Mouse (Mus musculus): ENCODE results near the gene Recql5. TPM values are rescaled to one million over a fixed set of nuclear protein-coding genes. Genes with fewer than 3 reads are reported as not detected.

Recql5 gene
- total and polyA plus RNA-seq, 3 experiments, result 6.8 to 10.2 (median 7.4) TPM

DNA sequence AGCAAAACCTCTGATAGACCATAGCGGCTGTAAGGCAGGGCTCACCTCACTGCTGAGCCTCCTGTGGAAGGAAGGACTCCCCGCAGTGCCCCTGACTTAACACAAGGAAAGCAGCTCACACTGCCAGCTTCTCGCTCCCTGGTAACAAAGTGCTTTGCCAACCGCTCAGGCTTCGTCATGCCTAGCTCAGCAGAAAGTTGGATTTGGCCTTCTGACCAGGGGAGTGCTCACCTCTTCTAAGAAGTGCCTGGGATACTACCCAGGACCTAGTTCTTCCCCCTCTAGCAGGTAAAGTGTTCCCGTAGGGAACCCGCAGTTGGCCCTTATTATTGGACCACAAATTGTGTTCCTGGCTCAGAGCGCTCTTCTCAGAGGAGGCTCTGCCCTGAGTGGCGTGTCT, 25.7 kb upstream of the Recql5 start:
- 97% methylated on average over 9 of the region's 9 CpGs for WGBS
- intact Hi-C loops (cut with DNase I), result no loop called here
- no peak for TF ChIP-seq EP300 (IDR thresholded peaks at IDR 0.05; ENCODE audit: insufficient read depth, low read depth, low read length)
- H3K4me3 ChIP-seq, result no peak overlapping the region
- H3K36me3 ChIP-seq (ENCODE audit: control insufficient read depth, insufficient read depth, low read length), result no peaks in the 10 kb centered on the region
- DNase-seq, result no peak
- H3K4me1 ChIP-seq (ENCODE audit: control insufficient read depth, insufficient read depth, low read length), result no peaks in the 10 kb centered on the region; the same call in 1 of the 2 replicates
- H3K27ac ChIP-seq, result no peak overlapping the region
- no peak overlapping the region for H3K9ac ChIP-seq (ENCODE audit: low read depth, low read length)
- H3K79me2 ChIP-seq (replicated peaks; ENCODE audit: control insufficient read depth, insufficient read depth, low read length), result no peaks in the 10 kb centered on the region
- H3K27me3 ChIP-seq (ENCODE audit: control insufficient read depth, insufficient read depth, low read length), result no peaks in the 10 kb centered on the region

DNA sequence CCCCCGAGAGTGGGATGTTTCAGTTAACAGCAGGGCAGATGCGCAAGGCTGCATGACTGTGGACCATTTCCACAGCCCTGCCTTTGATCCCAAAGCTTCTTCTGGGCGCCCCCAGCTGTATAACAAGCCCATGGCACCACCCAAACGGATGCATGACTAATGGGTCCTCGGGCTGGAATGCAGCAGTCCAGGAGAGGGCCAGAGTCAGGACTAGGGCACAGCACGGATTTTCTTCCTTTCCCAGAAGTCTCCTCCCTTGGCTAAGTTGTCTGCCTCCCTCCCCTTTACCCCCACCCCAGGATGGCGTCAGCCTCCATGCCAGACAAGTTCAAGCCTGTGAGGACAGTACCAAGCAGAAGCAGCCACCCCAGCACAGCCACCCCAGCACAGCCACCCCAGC, 24.7 kb upstream of the Recql5 start:
- Histone ChIP-seq H3K79me2 (replicated peaks; ENCODE audit: control insufficient read depth, insufficient read depth, low read length) (no peaks in the 10 kb centered on the region), H3K27ac (no peak overlapping the region), H3K9ac (ENCODE audit: low read depth, low read length) (no peak overlapping the region), H3K4me3 (no peak overlapping the region), H3K36me3 (ENCODE audit: control insufficient read depth, insufficient read depth, low read length) (no peaks in the 10 kb centered on the region), H3K27me3 (ENCODE audit: control insufficient read depth, insufficient read depth, low read length) (no peaks in the 10 kb centered on the region), H3K4me1 (ENCODE audit: control insufficient read depth, insufficient read depth, low read length) (no peaks in the 10 kb centered on the region)
- intact Hi-C loops (cut with DNase I), result no loop called here
- TF ChIP-seq EP300 (IDR thresholded peaks at IDR 0.05; ENCODE audit: insufficient read depth, low read depth, low read length), result no peak
- no peak for TF ChIP-seq CTCF (IDR thresholded peaks at IDR 0.05)
- TF ChIP-seq POLR2A (IDR thresholded peaks at IDR 0.05; ENCODE audit: insufficient read depth, low read depth, low read length), result no peak
- 69% methylated on average over 7 of the region's 7 CpGs for WGBS
- DNase-seq, result no peak

DNA sequence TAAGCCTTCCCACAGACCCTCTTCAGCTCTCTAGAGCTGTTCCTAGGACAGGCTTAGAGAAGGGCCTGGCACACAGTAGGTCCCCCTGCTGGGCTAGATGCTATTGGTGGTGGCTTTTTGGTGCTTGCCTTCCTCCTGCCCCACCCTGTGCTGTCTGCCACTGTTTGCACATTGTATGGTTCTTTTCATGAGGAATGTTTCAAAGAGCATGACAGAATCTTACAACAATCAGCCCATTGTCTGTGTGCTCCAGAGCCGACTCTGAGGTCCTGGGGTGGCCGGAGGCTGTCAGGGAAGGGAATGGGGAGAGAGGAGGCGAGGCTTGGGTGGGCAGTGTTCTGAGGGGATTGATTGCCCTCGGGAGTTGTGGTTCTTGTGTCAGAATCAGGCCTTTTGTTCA, 23.2 kb upstream of the Recql5 start:
- H3K27me3 ChIP-seq (ENCODE audit: control insufficient read depth, insufficient read depth, low read length), result no peaks in the 10 kb centered on the region
- TF ChIP-seq POLR2A (IDR thresholded peaks at IDR 0.05; ENCODE audit: insufficient read depth, low read depth, low read length) (no peak), EP300 (IDR thresholded peaks at IDR 0.05; ENCODE audit: insufficient read depth, low read depth, low read length) (no peak), CTCF (IDR thresholded peaks at IDR 0.05) (no peak)
- no peak overlapping the region for H3K9ac ChIP-seq (ENCODE audit: low read depth, low read length)
- DNase-seq, result no peak
- H3K27ac ChIP-seq, result no peak overlapping the region
- no peaks in the 10 kb centered on the region for H3K79me2 ChIP-seq (replicated peaks; ENCODE audit: control insufficient read depth, insufficient read depth, low read length)
- WGBS, result 60% methylated on average over 4 of the region's 4 CpGs
- no peaks in the 10 kb centered on the region for H3K4me1 ChIP-seq (ENCODE audit: control insufficient read depth, insufficient read depth, low read length)
- no peak overlapping the region for H3K4me3 ChIP-seq
- intact Hi-C loops (cut with DNase I), result no loop called here
- no peaks in the 10 kb centered on the region for H3K36me3 ChIP-seq (ENCODE audit: control insufficient read depth, insufficient read depth, low read length)

DNA sequence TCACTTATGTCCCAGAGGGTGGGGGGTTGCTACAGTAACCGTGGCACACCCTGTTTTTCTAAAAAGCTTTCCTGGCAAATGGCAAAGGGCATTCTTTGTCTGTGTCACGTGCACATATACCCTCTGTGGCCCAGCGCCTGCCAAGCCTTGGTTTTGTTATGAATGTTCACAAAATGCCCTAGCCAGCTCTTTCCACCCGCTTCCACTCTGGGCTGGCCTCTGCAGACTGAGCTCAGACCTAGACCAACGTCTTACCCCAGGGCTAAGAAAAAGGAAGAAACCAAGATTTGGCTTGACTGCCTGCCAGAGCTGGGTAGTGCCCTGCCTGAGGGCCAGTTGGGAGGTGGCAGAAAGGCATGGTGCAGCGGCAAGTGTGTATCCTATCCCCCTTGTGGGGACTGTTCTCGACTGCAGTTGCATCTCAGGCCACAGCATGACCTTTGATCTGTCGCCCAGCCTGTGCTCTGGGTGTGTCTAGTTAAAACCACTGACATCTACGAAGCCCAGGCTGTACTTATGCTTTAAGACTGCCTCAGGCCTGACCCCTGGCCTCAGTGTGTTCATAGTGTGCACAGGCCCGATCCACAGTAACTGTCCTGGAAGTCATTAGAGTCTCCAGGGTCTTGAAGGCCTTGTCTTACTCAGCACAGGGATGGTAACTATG, 22.1 kb upstream of the Recql5 start:
- no peak for TF ChIP-seq POLR2A (IDR thresholded peaks at IDR 0.05; ENCODE audit: insufficient read depth, low read depth, low read length)
- TF ChIP-seq CTCF (IDR thresholded peaks at IDR 0.05), result no peak
- TF ChIP-seq EP300 (IDR thresholded peaks at IDR 0.05; ENCODE audit: insufficient read depth, low read depth, low read length), result no peak
- WGBS, result 68% methylated on average over 10 of the region's 10 CpGs
- intact Hi-C loops (cut with DNase I), result no loop called here
- no peak overlapping the region for H3K9ac ChIP-seq (ENCODE audit: low read depth, low read length)
- H3K27ac ChIP-seq, result peak overlapping the region; percentile 43; the same call in 1 of the 2 replicates
- H3K4me3 ChIP-seq, result no peak overlapping the region
- H3K27me3 ChIP-seq (ENCODE audit: control insufficient read depth, insufficient read depth, low read length), result no peaks in the 10 kb centered on the region
- no peaks in the 10 kb centered on the region for H3K4me1 ChIP-seq (ENCODE audit: control insufficient read depth, insufficient read depth, low read length)
- DNase-seq, result peak in 1 of 2 experiments; percentile 52
- H3K79me2 ChIP-seq (replicated peaks; ENCODE audit: control insufficient read depth, insufficient read depth, low read length), result no peaks in the 10 kb centered on the region
- H3K36me3 ChIP-seq (ENCODE audit: control insufficient read depth, insufficient read depth, low read length), result no peaks in the 10 kb centered on the region

DNA sequence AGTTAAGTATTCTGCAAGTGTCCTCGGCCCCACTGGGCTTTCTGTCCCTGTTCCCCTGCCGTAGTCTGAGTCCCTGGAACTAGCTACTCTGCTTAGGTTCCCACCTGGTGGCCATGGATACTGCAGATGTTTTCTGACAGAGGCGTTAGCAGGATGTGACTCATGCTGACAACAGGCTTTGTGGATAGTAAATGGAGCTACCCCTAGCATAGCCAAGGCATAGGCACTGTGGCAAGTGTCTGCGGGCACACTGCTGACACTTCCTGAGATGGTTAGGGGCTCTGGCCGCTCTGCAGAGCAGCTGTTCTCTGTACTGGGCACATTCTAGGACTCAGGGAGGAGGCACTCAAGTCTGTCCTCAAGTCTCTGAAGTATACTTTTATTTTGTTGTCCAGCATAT, 21.4 kb upstream of the Recql5 start:
- Histone ChIP-seq H3K36me3 (ENCODE audit: control insufficient read depth, insufficient read depth, low read length) (no peaks in the 10 kb centered on the region), H3K4me1 (ENCODE audit: control insufficient read depth, insufficient read depth, low read length) (no peaks in the 10 kb centered on the region), H3K79me2 (replicated peaks; ENCODE audit: control insufficient read depth, insufficient read depth, low read length) (no peaks in the 10 kb centered on the region), H3K9ac (ENCODE audit: low read depth, low read length) (no peak overlapping the region), H3K27ac (peak overlapping the region; percentile 26), H3K27me3 (ENCODE audit: control insufficient read depth, insufficient read depth, low read length) (no peaks in the 10 kb centered on the region), H3K4me3 (no peak overlapping the region)
- TF ChIP-seq EP300 (IDR thresholded peaks at IDR 0.05; ENCODE audit: insufficient read depth, low read depth, low read length), result no peak
- no peak for TF ChIP-seq CTCF (IDR thresholded peaks at IDR 0.05)
- no peak for TF ChIP-seq POLR2A (IDR thresholded peaks at IDR 0.05; ENCODE audit: insufficient read depth, low read depth, low read length)
- 61% methylated on average over 5 of the region's 5 CpGs for WGBS
- intact Hi-C loops (cut with DNase I), result no loop called here
- DNase-seq, result no peak

DNA sequence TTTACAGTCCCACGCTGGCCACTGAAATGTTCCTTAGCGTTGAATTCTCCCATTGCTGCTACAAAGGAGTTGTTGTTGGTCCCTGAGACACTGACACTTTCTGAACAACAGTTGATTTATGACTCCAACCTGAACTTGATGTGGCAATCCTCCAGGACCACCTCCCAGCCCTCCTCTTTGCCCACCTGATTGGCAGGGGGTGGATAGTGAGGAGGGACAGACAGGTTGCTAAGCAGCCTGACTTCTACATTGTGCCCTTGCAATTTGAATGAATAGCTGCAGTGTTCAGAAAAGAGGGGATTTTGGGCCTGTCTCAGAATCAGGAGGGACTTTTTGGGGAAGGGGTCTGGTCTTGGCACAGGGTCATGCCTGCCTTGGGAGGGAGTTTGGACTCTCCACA, 17.4 kb upstream of the Recql5 start:
- intact Hi-C loops (cut with DNase I), result no loop called here
- H3K4me3 ChIP-seq, result no peak overlapping the region
- TF ChIP-seq EP300 (IDR thresholded peaks at IDR 0.05; ENCODE audit: insufficient read depth, low read depth, low read length), result no peak
- no peak for TF ChIP-seq POLR2A (IDR thresholded peaks at IDR 0.05; ENCODE audit: insufficient read depth, low read depth, low read length)
- no peak for TF ChIP-seq CTCF (IDR thresholded peaks at IDR 0.05)
- H3K79me2 ChIP-seq (replicated peaks; ENCODE audit: control insufficient read depth, insufficient read depth, low read length), result no peaks in the 10 kb centered on the region
- no peaks in the 10 kb centered on the region for H3K4me1 ChIP-seq (ENCODE audit: control insufficient read depth, insufficient read depth, low read length)
- no peak overlapping the region for H3K9ac ChIP-seq (ENCODE audit: low read depth, low read length)
- H3K27ac ChIP-seq, result no peak overlapping the region
- 80% methylated on average over 2 of the region's 2 CpGs for WGBS
- no peak for DNase-seq
- no peaks in the 10 kb centered on the region for H3K36me3 ChIP-seq (ENCODE audit: control insufficient read depth, insufficient read depth, low read length)
- no peaks in the 10 kb centered on the region for H3K27me3 ChIP-seq (ENCODE audit: control insufficient read depth, insufficient read depth, low read length)

Measured in heart, adult 2 months (tissue).